Mouse (Mus musculus): Measurements from ENCODE around the gene Gm8439. TPM values are rescaled to one million over a fixed set of nuclear protein-coding genes. Genes with fewer than 3 reads are reported as not detected.

Gene Gm8439
- total RNA-seq (2014; rRNA removed) (not detected in 2 replicates), polyA plus RNA-seq (2015; fragmentation: Nextera tagmentation; extraction: Ambion mirVana) (not detected in 2 replicates)

- H3K9me3 ChIP-seq (ENCODE audit: low read length): no peaks in the 10 kb centered on the region
- H3K27me3 ChIP-seq (ENCODE audit: insufficient read depth, low read length): no peaks in the 10 kb centered on the region; the same call in 1 of the 2 replicates
- no peak within 1 kb of the TSS for H3K4me2 ChIP-seq (ENCODE audit: low read depth)
- ATAC-seq (no peak), DNase-seq (no peak)
- 34% methylated on average over 4 of the region's 4 CpGs for WGBS
- no peak within 1 kb of the TSS for H3K27ac ChIP-seq (ENCODE audit: low read depth, low read length)
- H3K9ac ChIP-seq: no peak within 1 kb of the TSS
- TF ChIP-seq CTCF (IDR thresholded peaks at IDR 0.05; ENCODE audit: low read depth): no peak
- H3K4me3 ChIP-seq (ENCODE audit: low read depth, low read length): no peak within 1 kb of the TSS
- H3K4me1 ChIP-seq (ENCODE audit: insufficient read depth): no peaks in the 10 kb centered on the region
- H3K36me3 ChIP-seq (ENCODE audit: insufficient read depth): no peaks in the 10 kb centered on the region
Observed at GRCm38 (mm10) chr4:120588445-120588844, at the start of gene Gm8439. Gm8439 (plus strand) TSS chr4:120588745.

GRCm38 (mm10) chr4:120544896-120545295, 43.6 kb upstream of the Gm8439 start:
- ATAC-seq (no peak), DNase-seq (no peak)
- WGBS: 76% methylated on average over 1 of the region's 1 CpGs
- Histone ChIP-seq H3K4me2 (ENCODE audit: low read depth) (no peak overlapping the region), H3K36me3 (ENCODE audit: insufficient read depth) (peaks cover 79% of the 10 kb centered on the region), H3K27me3 (ENCODE audit: insufficient read depth, low read length) (no peaks in the 10 kb centered on the region), H3K9ac (no peak overlapping the region), H3K9me3 (ENCODE audit: low read length) (no peaks in the 10 kb centered on the region), H3K4me3 (ENCODE audit: low read depth, low read length) (no peak overlapping the region), H3K4me1 (ENCODE audit: insufficient read depth) (no peaks in the 10 kb centered on the region), H3K27ac (ENCODE audit: low read depth, low read length) (no peak overlapping the region)
- no peak for TF ChIP-seq CTCF (IDR thresholded peaks at IDR 0.05; ENCODE audit: low read depth)

- WGBS: 92% methylated on average over 6 of the region's 6 CpGs
- ATAC-seq (no peak), DNase-seq (no peak)
- Histone ChIP-seq H3K36me3 (ENCODE audit: insufficient read depth) (peaks cover 83% of the 10 kb centered on the region), H3K4me3 (ENCODE audit: low read depth, low read length) (no peak overlapping the region), H3K4me1 (ENCODE audit: insufficient read depth) (no peaks in the 10 kb centered on the region), H3K9ac (no peak overlapping the region), H3K9me3 (ENCODE audit: low read length) (no peaks in the 10 kb centered on the region), H3K4me2 (ENCODE audit: low read depth) (no peak overlapping the region), H3K27me3 (ENCODE audit: insufficient read depth, low read length) (no peaks in the 10 kb centered on the region), H3K27ac (ENCODE audit: low read depth, low read length) (no peak overlapping the region)
- no peak for TF ChIP-seq CTCF (IDR thresholded peaks at IDR 0.05; ENCODE audit: low read depth)
Observed at GRCm38 (mm10) chr4:120556592-120556991, 32.0 kb upstream of the Gm8439 start.

GRCm38 (mm10) chr4:120565726-120566125, 22.8 kb upstream of the Gm8439 start:
- no peak overlapping the region for H3K4me3 ChIP-seq (ENCODE audit: low read depth, low read length)
- ATAC-seq (no peak), DNase-seq (no peak)
- no peaks in the 10 kb centered on the region for H3K9me3 ChIP-seq (ENCODE audit: low read length)
- H3K27me3 ChIP-seq (ENCODE audit: insufficient read depth, low read length): no peaks in the 10 kb centered on the region
- WGBS: 84% methylated on average over 2 of the region's 2 CpGs
- no peak for TF ChIP-seq CTCF (IDR thresholded peaks at IDR 0.05; ENCODE audit: low read depth)
- H3K36me3 ChIP-seq (ENCODE audit: insufficient read depth): peaks cover 26% of the 10 kb centered on the region
- no peak overlapping the region for H3K9ac ChIP-seq
- H3K27ac ChIP-seq (ENCODE audit: low read depth, low read length): no peak overlapping the region
- no peak overlapping the region for H3K4me2 ChIP-seq (ENCODE audit: low read depth)
- H3K4me1 ChIP-seq (ENCODE audit: insufficient read depth): peaks cover 16% of the 10 kb centered on the region

- TF ChIP-seq CTCF (IDR thresholded peaks at IDR 0.05; ENCODE audit: low read depth): no peak
- Histone ChIP-seq H3K4me2 (ENCODE audit: low read depth) (peak overlapping the region; percentile 81; the same call in 1 of the 2 replicates), H3K27me3 (ENCODE audit: insufficient read depth, low read length) (no peaks in the 10 kb centered on the region), H3K27ac (ENCODE audit: low read depth, low read length) (no peak overlapping the region), H3K9me3 (ENCODE audit: low read length) (no peaks in the 10 kb centered on the region), H3K36me3 (ENCODE audit: insufficient read depth) (peaks cover 9% of the 10 kb centered on the region), H3K4me3 (ENCODE audit: low read depth, low read length) (no peak overlapping the region), H3K4me1 (ENCODE audit: insufficient read depth) (peaks cover 21% of the 10 kb centered on the region), H3K9ac (no peak overlapping the region)
- no peak for DNase-seq
- no peak for ATAC-seq
- WGBS: 20% methylated on average over 5 of the region's 5 CpGs
Observed at GRCm38 (mm10) chr4:120568005-120568404, 20.5 kb upstream of the Gm8439 start.

- 1% methylated on average over 4 of the region's 4 CpGs for WGBS
- Histone ChIP-seq H3K27ac (ENCODE audit: low read depth, low read length) (peak overlapping the region; percentile 96), H3K36me3 (ENCODE audit: insufficient read depth) (peaks cover 5% of the 10 kb centered on the region; the same call in 1 of the 2 replicates), H3K4me3 (ENCODE audit: low read depth, low read length) (peak overlapping the region; percentile 65), H3K9ac (peak overlapping the region; percentile 83), H3K4me2 (ENCODE audit: low read depth) (peak overlapping the region; percentile 81), H3K9me3 (ENCODE audit: low read length) (no peaks in the 10 kb centered on the region), H3K27me3 (ENCODE audit: insufficient read depth, low read length) (no peaks in the 10 kb centered on the region), H3K4me1 (ENCODE audit: insufficient read depth) (peaks cover 21% of the 10 kb centered on the region)
- DNase-seq (no peak), ATAC-seq (no peak)
- no peak for TF ChIP-seq CTCF (IDR thresholded peaks at IDR 0.05; ENCODE audit: low read depth)
Observed at GRCm38 (mm10) chr4:120569025-120569424, 19.5 kb upstream of the Gm8439 start.

GRCm38 (mm10) chr4:120569486-120570437, 18.8 kb upstream of the Gm8439 start, which contains the start of gene Ctps:
Ctps (minus strand) TSS chr4:120570276.
- Histone ChIP-seq H3K4me1 (ENCODE audit: insufficient read depth) (peaks cover 21% of the 10 kb centered on the region), H3K27me3 (ENCODE audit: insufficient read depth, low read length) (no peaks in the 10 kb centered on the region), H3K9ac (peak within 1 kb of the TSS; percentile 83), H3K4me3 (ENCODE audit: low read depth, low read length) (peak within 1 kb of the TSS; percentile 65), H3K36me3 (ENCODE audit: insufficient read depth) (peaks cover 1% of the 10 kb centered on the region; the same call in 1 of the 2 replicates), H3K27ac (ENCODE audit: low read depth, low read length) (peak within 1 kb of the TSS; percentile 96), H3K9me3 (ENCODE audit: low read length) (no peaks in the 10 kb centered on the region), H3K4me2 (ENCODE audit: low read depth) (peak within 1 kb of the TSS; percentile 81)
- DNase-seq: peak; percentile 99
- TF ChIP-seq CTCF (IDR thresholded peaks at IDR 0.05; ENCODE audit: low read depth): peak; percentile 16; the same call in 1 of the 2 replicates
- 1% methylated on average over 94 of the region's 97 CpGs for WGBS
- ATAC-seq: peak; percentile 96

Data from forebrain, postnatal 0 days (tissue).